Mouse (Mus musculus): ENCODE measurements around the gene Atp4a. TPM values are rescaled to one million over a fixed set of nuclear protein-coding genes. Genes with fewer than 3 reads are reported as not detected.

Gene Atp4a
- 0.37 and 0.39 TPM in 2 replicates for polyA plus RNA-seq (2015; fragmentation: Nextera tagmentation; extraction: Ambion mirVana)

- no peak for ATAC-seq (replicated peaks; ENCODE audit: extremely low read depth, insufficient read depth, low FRiP score)
- Histone ChIP-seq H3K36me3 (ENCODE audit: control insufficient read depth, insufficient read depth) (no peaks in the 10 kb centered on the region), H3K4me1 (ENCODE audit: control insufficient read depth, insufficient read depth, low read length) (peaks cover 4% of the 10 kb centered on the region), H3K4me3 (ENCODE audit: low read length) (no peak within 1 kb of the TSS), H3K9ac (ENCODE audit: low read length) (no peak within 1 kb of the TSS), H3K9me3 (replicated peaks; ENCODE audit: control insufficient read depth, low read length) (no peaks in the 10 kb centered on the region), H3K27me3 (ENCODE audit: control insufficient read depth, insufficient read depth, low read length) (peaks cover 13% of the 10 kb centered on the region), H3K4me2 (ENCODE audit: low read depth, low read length) (no peak within 1 kb of the TSS), H3K27ac (ENCODE audit: low read length) (no peak within 1 kb of the TSS)
- 80% methylated on average over 3 of the region's 3 CpGs for WGBS
These were observed at the start of gene Atp4a for GRCm38 (mm10) chr7:30711942-30712341. Gene Atp4a, plus strand, starts transcription at chr7:30712209.

- under 1% methylated on average over 34 of the region's 34 CpGs for whole genome bisulfite sequencing
- H3K4me3 ChIP-seq (ENCODE audit: low read length): peak within 1 kb of the TSS; percentile 67
- peaks cover 11% of the 10 kb centered on the region for H3K36me3 ChIP-seq (ENCODE audit: control insufficient read depth, insufficient read depth)
- H3K4me2 ChIP-seq (ENCODE audit: low read depth, low read length): peak within 1 kb of the TSS; percentile 96
- ATAC-seq (replicated peaks; ENCODE audit: extremely low read depth, insufficient read depth, low FRiP score): peak; percentile 90
- H3K9me3 ChIP-seq (replicated peaks; ENCODE audit: control insufficient read depth, low read length): no peaks in the 10 kb centered on the region
- peak within 1 kb of the TSS; percentile 31; the same call in 1 of the 2 replicates for H3K27ac ChIP-seq (ENCODE audit: low read length)
- peak within 1 kb of the TSS; percentile 77 for H3K9ac ChIP-seq (ENCODE audit: low read length)
- H3K27me3 ChIP-seq (ENCODE audit: control insufficient read depth, insufficient read depth, low read length): no peaks in the 10 kb centered on the region; the same call in 1 of the 2 replicates
- H3K4me1 ChIP-seq (ENCODE audit: control insufficient read depth, insufficient read depth, low read length): peaks cover 9% of the 10 kb centered on the region; the same call in 1 of the 2 replicates
These were observed 47.3 kb upstream of the Atp4a start, which contains the start of gene Haus5 for GRCm38 (mm10) chr7:30664529-30665200. Gene Haus5, minus strand, starts transcription at chr7:30664994.

GRCm38 (mm10) chr7:30665321-30665720 is 46.7 kb upstream of the Atp4a start:
- no peaks in the 10 kb centered on the region; the same call in 1 of the 2 replicates for H3K27me3 ChIP-seq (ENCODE audit: control insufficient read depth, insufficient read depth, low read length)
- H3K27ac ChIP-seq (ENCODE audit: low read length): no peak overlapping the region
- peak; percentile 47; the same call in 1 of the 2 replicates for ATAC-seq (replicated peaks; ENCODE audit: extremely low read depth, insufficient read depth, low FRiP score)
- peak overlapping the region; percentile 67 for H3K4me3 ChIP-seq (ENCODE audit: low read length)
- peak overlapping the region; percentile 96 for H3K4me2 ChIP-seq (ENCODE audit: low read depth, low read length)
- H3K4me1 ChIP-seq (ENCODE audit: control insufficient read depth, insufficient read depth, low read length): peaks cover 9% of the 10 kb centered on the region; the same call in 1 of the 2 replicates
- 5% methylated on average over 11 of the region's 11 CpGs for WGBS
- H3K9ac ChIP-seq (ENCODE audit: low read length): peak overlapping the region; percentile 77
- peaks cover 11% of the 10 kb centered on the region for H3K36me3 ChIP-seq (ENCODE audit: control insufficient read depth, insufficient read depth)
- no peaks in the 10 kb centered on the region for H3K9me3 ChIP-seq (replicated peaks; ENCODE audit: control insufficient read depth, low read length)

- 36% methylated on average over 3 of the region's 3 CpGs for WGBS
- Histone ChIP-seq H3K4me2 (ENCODE audit: low read depth, low read length) (no peak overlapping the region), H3K4me1 (ENCODE audit: control insufficient read depth, insufficient read depth, low read length) (peaks cover 8% of the 10 kb centered on the region; the same call in 1 of the 2 replicates), H3K9me3 (replicated peaks; ENCODE audit: control insufficient read depth, low read length) (no peaks in the 10 kb centered on the region), H3K27ac (ENCODE audit: low read length) (no peak overlapping the region), H3K36me3 (ENCODE audit: control insufficient read depth, insufficient read depth) (no peaks in the 10 kb centered on the region), H3K9ac (ENCODE audit: low read length) (no peak overlapping the region), H3K27me3 (ENCODE audit: control insufficient read depth, insufficient read depth, low read length) (no peaks in the 10 kb centered on the region; the same call in 1 of the 2 replicates), H3K4me3 (ENCODE audit: low read length) (no peak overlapping the region)
- no peak for ATAC-seq (replicated peaks; ENCODE audit: extremely low read depth, insufficient read depth, low FRiP score)
These were observed 42.8 kb upstream of the Atp4a start for GRCm38 (mm10) chr7:30669229-30669628.

- ATAC-seq (replicated peaks; ENCODE audit: extremely low read depth, insufficient read depth, low FRiP score): no peak
- 63% methylated on average over 9 of the region's 9 CpGs for WGBS
- H3K4me3 ChIP-seq (ENCODE audit: low read length): no peak within 1 kb of the TSS
- H3K4me2 ChIP-seq (ENCODE audit: low read depth, low read length): no peak within 1 kb of the TSS
- H3K27ac ChIP-seq (ENCODE audit: low read length): no peak within 1 kb of the TSS
- no peaks in the 10 kb centered on the region for H3K27me3 ChIP-seq (ENCODE audit: control insufficient read depth, insufficient read depth, low read length)
- H3K9ac ChIP-seq (ENCODE audit: low read length): no peak within 1 kb of the TSS
- no peaks in the 10 kb centered on the region for H3K36me3 ChIP-seq (ENCODE audit: control insufficient read depth, insufficient read depth)
- H3K4me1 ChIP-seq (ENCODE audit: control insufficient read depth, insufficient read depth, low read length): no peaks in the 10 kb centered on the region
- H3K9me3 ChIP-seq (replicated peaks; ENCODE audit: control insufficient read depth, low read length): no peaks in the 10 kb centered on the region
These were observed 40.5 kb upstream of the Atp4a start, which contains the start of gene Pmis2 for GRCm38 (mm10) chr7:30671480-30671879. Gene Pmis2, minus strand, starts transcription at chr7:30671605.

GRCm38 (mm10) chr7:30678263-30678975 is 33.6 kb upstream of the Atp4a start:
- 42% methylated on average over 5 of the region's 5 CpGs for WGBS
- H3K9me3 ChIP-seq (replicated peaks; ENCODE audit: control insufficient read depth, low read length): 0 out of 2 replicates have a peak, but pooled peaks cover 4% of the 10 kb centered on the region
- no peak overlapping the region for H3K4me3 ChIP-seq (ENCODE audit: low read length)
- ATAC-seq (replicated peaks; ENCODE audit: extremely low read depth, insufficient read depth, low FRiP score): peak; percentile 70
- no peak overlapping the region for H3K27ac ChIP-seq (ENCODE audit: low read length)
- no peak overlapping the region for H3K9ac ChIP-seq (ENCODE audit: low read length)
- H3K27me3 ChIP-seq (ENCODE audit: control insufficient read depth, insufficient read depth, low read length): no peaks in the 10 kb centered on the region
- H3K4me1 ChIP-seq (ENCODE audit: control insufficient read depth, insufficient read depth, low read length): 0 out of 2 replicates have a peak, but pooled peaks cover 6% of the 10 kb centered on the region
- no peak overlapping the region for H3K4me2 ChIP-seq (ENCODE audit: low read depth, low read length)
- H3K36me3 ChIP-seq (ENCODE audit: control insufficient read depth, insufficient read depth): no peaks in the 10 kb centered on the region

GRCm38 (mm10) chr7:30681897-30682296 is 30.1 kb upstream of the Atp4a start:
- no peak overlapping the region for H3K9ac ChIP-seq (ENCODE audit: low read length)
- no peaks in the 10 kb centered on the region for H3K27me3 ChIP-seq (ENCODE audit: control insufficient read depth, insufficient read depth, low read length)
- H3K4me2 ChIP-seq (ENCODE audit: low read depth, low read length): no peak overlapping the region
- H3K4me1 ChIP-seq (ENCODE audit: control insufficient read depth, insufficient read depth, low read length): 0 out of 2 replicates have a peak, but pooled peaks cover 6% of the 10 kb centered on the region
- H3K27ac ChIP-seq (ENCODE audit: low read length): no peak overlapping the region
- no peak overlapping the region for H3K4me3 ChIP-seq (ENCODE audit: low read length)
- H3K36me3 ChIP-seq (ENCODE audit: control insufficient read depth, insufficient read depth): no peaks in the 10 kb centered on the region
- ATAC-seq (replicated peaks; ENCODE audit: extremely low read depth, insufficient read depth, low FRiP score): no peak
- 0 out of 2 replicates have a peak, but pooled peaks cover 2% of the 10 kb centered on the region for H3K9me3 ChIP-seq (replicated peaks; ENCODE audit: control insufficient read depth, low read length)
- 40% methylated on average over 5 of the region's 5 CpGs for WGBS

- H3K36me3 ChIP-seq (ENCODE audit: control insufficient read depth, insufficient read depth): no peaks in the 10 kb centered on the region
- no peak overlapping the region for H3K27ac ChIP-seq (ENCODE audit: low read length)
- H3K4me1 ChIP-seq (ENCODE audit: control insufficient read depth, insufficient read depth, low read length): 0 out of 2 replicates have a peak, but pooled peaks cover 6% of the 10 kb centered on the region
- ATAC-seq (replicated peaks; ENCODE audit: extremely low read depth, insufficient read depth, low FRiP score): no peak
- no peaks in the 10 kb centered on the region for H3K9me3 ChIP-seq (replicated peaks; ENCODE audit: control insufficient read depth, low read length)
- no peak overlapping the region for H3K9ac ChIP-seq (ENCODE audit: low read length)
- H3K4me3 ChIP-seq (ENCODE audit: low read length): no peak overlapping the region
- H3K27me3 ChIP-seq (ENCODE audit: control insufficient read depth, insufficient read depth, low read length): 0 out of 2 replicates have a peak, but pooled peaks cover 2% of the 10 kb centered on the region
- no peak overlapping the region for H3K4me2 ChIP-seq (ENCODE audit: low read depth, low read length)
- WGBS: 57% methylated on average over 2 of the region's 2 CpGs
These were observed 28.6 kb upstream of the Atp4a start for GRCm38 (mm10) chr7:30683425-30683824.

All from heart, embryonic 16.5 days (tissue).